Mouse (Mus musculus) hindbrain, embryonic 15.5 days (tissue): ENCODE measurements at regions not wholly inside any gene's neighbourhood (a gene's known extent, or its start where the extent isn't known, plus 50 kb on each side); places are given as distances from the start of the nearest gene placed in this dataset.

Source experiments
- ATAC-seq: fragments of 200-750 bp; cut with Nextera tagmentation; 2 replicates; pipeline ENCODE4 v1.8.0; 2017; ENCODE audit warnings: low read depth, moderate number of reproducible peaks, moderate TSS enrichment; ENCODE audit not compliant: low FRiP score
- H3K27ac ChIP-seq: fragments of 300-500 bp; sonication (generic); replicated peaks from 2 replicates; pipeline ENCODE4 v1.5.1; 2015; ENCODE audit warnings: mild to moderate bottlenecking, inconsistent platforms
- H3K27me3 ChIP-seq: fragments of 300-500 bp; sonication (generic); 2 replicates; pipeline ENCODE4 v1.6.1; 2015; ENCODE audit warnings: control low read depth, inconsistent platforms
- H3K36me3 ChIP-seq: fragments of 300-500 bp; sonication (generic); 2 replicates; pipeline ENCODE4 v1.6.1; 2015; ENCODE audit warnings: control low read depth, inconsistent platforms
- H3K4me1 ChIP-seq: fragments of 300-500 bp; sonication (generic); replicated peaks from 2 replicates; pipeline ENCODE4 v1.6.1; 2015; ENCODE audit warnings: control low read depth, inconsistent platforms
- H3K4me2 ChIP-seq: fragments of 300-500 bp; sonication (generic); 2 replicates; pipeline ENCODE4 v1.6.1; 2015; ENCODE audit warnings: moderate library complexity, mild to moderate bottlenecking, inconsistent platforms
- H3K4me3 ChIP-seq: fragments of 300-500 bp; sonication (generic); 2 replicates; pipeline ENCODE4 v1.5.1; 2015; ENCODE audit warnings: mild to moderate bottlenecking, inconsistent platforms
- H3K9ac ChIP-seq: fragments of 300-500 bp; sonication (generic); 2 replicates; pipeline ENCODE4 v1.6.1; 2015; ENCODE audit warnings: inconsistent platforms
- H3K9me3 ChIP-seq: fragments of 300-500 bp; sonication (generic); 2 replicates; pipeline ENCODE4 v1.6.1; 2016; ENCODE audit warnings: control low read depth, inconsistent platforms
- WGBS: fragments of 180-500 bp; shearing (Covaris S2); methylation state at CpG from one replicate; pipeline ENCODE4 v1.1.7; 2015; 5-methylcytosine and 5-hydroxymethylcytosine counted together

GRCm38 (mm10) chr12:26535261-26535890 lies 66.4 kb downstream of the Cmpk2 start:
- Histone ChIP-seq H3K36me3 (no peaks in the 10 kb centered on the region), H3K9ac (no peak overlapping the region), H3K4me1 (peaks cover 27% of the 10 kb centered on the region), H3K27me3 (no peaks in the 10 kb centered on the region), H3K9me3 (no peaks in the 10 kb centered on the region), H3K4me2 (no peak overlapping the region), H3K27ac (peak overlapping the region; percentile 21; the same call in 1 of the 2 replicates), H3K4me3 (no peak overlapping the region)
- WGBS = 56% methylated on average over 9 of the region's 9 CpGs
- ATAC-seq = no peak

GRCm38 (mm10) chr12:26534229-26535105 lies 65.5 kb downstream of the Cmpk2 start:
- 11% methylated on average over 9 of the region's 9 CpGs for WGBS
- Histone ChIP-seq H3K27me3 (no peaks in the 10 kb centered on the region), H3K27ac (peak overlapping the region; percentile 78), H3K9ac (no peak overlapping the region), H3K36me3 (no peaks in the 10 kb centered on the region), H3K9me3 (no peaks in the 10 kb centered on the region), H3K4me2 (peak overlapping the region; percentile 44), H3K4me1 (peaks cover 27% of the 10 kb centered on the region), H3K4me3 (no peak overlapping the region)
- ATAC-seq = peak; percentile 61

GRCm38 (mm10) chr12:26533641-26534151 lies 64.7 kb downstream of the Cmpk2 start:
- 10% methylated on average over 9 of the region's 9 CpGs for WGBS
- H3K9ac ChIP-seq = 0 out of 2 replicates have a peak overlapping the region, but pooled peaks have one; percentile 6
- H3K36me3 ChIP-seq = no peaks in the 10 kb centered on the region
- no peak overlapping the region for H3K4me3 ChIP-seq
- H3K4me2 ChIP-seq = peak overlapping the region; percentile 44
- peak; percentile 71 for ATAC-seq
- peak overlapping the region; percentile 78 for H3K27ac ChIP-seq
- H3K4me1 ChIP-seq = peaks cover 27% of the 10 kb centered on the region
- H3K27me3 ChIP-seq = no peaks in the 10 kb centered on the region
- no peaks in the 10 kb centered on the region for H3K9me3 ChIP-seq

GRCm38 (mm10) chr12:26532823-26533640 lies 64.0 kb downstream of the Cmpk2 start:
- Histone ChIP-seq H3K4me2 (peak overlapping the region; percentile 44), H3K4me3 (no peak overlapping the region), H3K36me3 (no peaks in the 10 kb centered on the region), H3K9me3 (no peaks in the 10 kb centered on the region), H3K4me1 (peaks cover 27% of the 10 kb centered on the region), H3K27me3 (no peaks in the 10 kb centered on the region), H3K9ac (0 out of 2 replicates have a peak overlapping the region, but pooled peaks have one; percentile 6), H3K27ac (peak overlapping the region; percentile 78)
- 19% methylated on average over 13 of the region's 13 CpGs for WGBS
- ATAC-seq = peak; percentile 86

- no peak for ATAC-seq
- H3K27ac ChIP-seq = no peak overlapping the region
- no peak overlapping the region for H3K4me3 ChIP-seq
- H3K36me3 ChIP-seq = no peaks in the 10 kb centered on the region
- H3K9ac ChIP-seq = no peak overlapping the region
- H3K4me2 ChIP-seq = no peak overlapping the region
- H3K27me3 ChIP-seq = no peaks in the 10 kb centered on the region
- WGBS = 80% methylated on average over 6 of the region's 6 CpGs
- H3K4me1 ChIP-seq = peaks cover 27% of the 10 kb centered on the region
- no peaks in the 10 kb centered on the region for H3K9me3 ChIP-seq
These were observed 63.1 kb downstream of the Cmpk2 start for GRCm38 (mm10) chr12:26532076-26532475.
